In the genomic region with DNA sequence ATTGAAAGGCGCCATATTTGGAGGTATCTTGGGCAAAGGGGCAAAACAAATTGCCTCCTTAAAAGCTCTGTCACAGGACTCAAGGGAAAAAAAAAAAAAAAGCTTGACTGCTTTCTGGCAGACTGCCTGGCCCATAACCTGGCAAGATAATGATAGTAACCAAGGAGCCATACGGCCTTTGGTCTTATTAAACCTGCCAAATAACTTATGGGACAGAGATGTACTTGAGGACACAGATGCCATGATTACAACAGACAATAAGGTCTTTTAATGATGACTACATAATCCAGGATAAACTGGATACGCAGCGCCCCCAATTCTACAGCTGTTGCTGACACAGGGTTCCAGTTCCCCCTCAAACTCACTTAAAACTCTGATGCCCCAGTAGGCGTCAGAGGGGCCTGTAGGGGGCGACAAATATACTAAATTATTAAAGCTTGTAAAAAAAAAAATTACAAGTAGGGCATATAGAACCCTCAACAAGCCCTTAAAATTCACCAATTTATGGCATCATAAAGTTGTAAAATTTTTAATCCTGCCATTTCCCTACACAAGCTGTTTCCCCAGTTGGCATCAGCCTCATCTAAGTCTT, we compare ENCODE assay signal across 8 mouse cellular contexts. TPM values are rescaled to one million over a fixed set of nuclear protein-coding genes. Genes with fewer than 3 reads are reported as not detected.
DNase-seq lines count a peak whose midpoint lies in the region; ATAC-seq lines count a peak whose summit lies in the region.

No protein-coding gene starts in this region.

- no peak overlapping the region for H3K9ac ChIP-seq in heart, embryonic 11.5 days (ENCODE audit: low read depth, low read length)

- no peak overlapping the region for H3K4me2 ChIP-seq in heart, embryonic 11.5 days

- DNase-seq in heart, adult 11 months, result peak; percentile 86
- peak; percentile 36 for DNase-seq in 3T3-L1 (ENCODE audit: low read depth, low spot score)
- peak; percentile 56 for DNase-seq in R1 (ENCODE audit: low read depth, low spot score)
- DNase-seq in layer of hippocampus, adult 9-11 months, result peak; percentile 9
- peak; percentile 45 to 69 for DNase-seq in spleen, postnatal 4 days (ENCODE audit: low spot score in 2 of 2)
- no peak for DNase-seq in ovary, adult 18-20 months (ENCODE audit: low spot score)

- H3K36me3 ChIP-seq in heart, embryonic 11.5 days (ENCODE audit: control insufficient read depth, insufficient read depth, low read length), result no peaks in the 10 kb centered on the region

- no peaks in the 10 kb centered on the region for H3K27me3 ChIP-seq in heart, embryonic 11.5 days (ENCODE audit: control insufficient read depth, insufficient read depth, low read length)

- H3K27ac ChIP-seq in heart, embryonic 11.5 days (ENCODE audit: low read depth, low read length), result no peak overlapping the region

- H3K4me3 ChIP-seq in heart, embryonic 11.5 days (ENCODE audit: low read depth, low read length), result no peak overlapping the region

- no peaks in the 10 kb centered on the region for H3K4me1 ChIP-seq in heart, embryonic 11.5 days (ENCODE audit: control insufficient read depth, insufficient read depth, low read length)

- no peaks in the 10 kb centered on the region for H3K9me3 ChIP-seq in heart, embryonic 11.5 days (replicated peaks; ENCODE audit: control insufficient read depth, low read length)

- WGBS in heart, embryonic 11.5 days (ENCODE audit: insufficient replicate concordance), result 53% methylated on average over 6 of the region's 6 CpGs

- ATAC-seq in heart, embryonic 11.5 days (replicated peaks; ENCODE audit: insufficient number of reproducible peaks, low FRiP score, low TSS enrichment), result no peak
- ATAC-seq in common myeloid progenitor, adult 5-6 weeks (replicated peaks; ENCODE audit: low read depth, poor library complexity, severe bottlenecking), result peak; percentile 84

RNA-seq across cellular contexts. Expression of a gene that starts 33.5 kb away (rescaled TPM):
- polyA plus RNA-seq in heart, embryonic 11.5 days (2014; fragmentation: Nextera tagmentation; extraction: Ambion mirVana), result 33.2 and 37.7 TPM in 2 replicates
- total RNA-seq in common myeloid progenitor, adult 5-6 weeks (2017), result 30.0 and 53.6 TPM in 2 replicates

RNA-seq across cellular contexts. Expression of a gene that starts 59.9 kb away (rescaled TPM):
- 2.3 and 2.9 TPM in 2 replicates for polyA plus RNA-seq in heart, embryonic 11.5 days (2014; fragmentation: Nextera tagmentation; extraction: Ambion mirVana)
- 1.5 and 5.8 TPM in 2 replicates for total RNA-seq in common myeloid progenitor, adult 5-6 weeks (2017)
